Mouse (Mus musculus): Measurements from ENCODE around the gene Lsm14b.

Lsm14b gene

GRCm38 (mm10) chr2:180017632-180018031 is 7.2 kb upstream of the Lsm14b start:
- in situ Hi-C loops (cut with MboI, MseI), result no loop called here

GRCm38 (mm10) chr2:180018573-180018972 is 6.2 kb upstream of the Lsm14b start:
- in situ Hi-C loops (cut with MboI, MseI), result no loop called here

- in situ Hi-C loops (cut with MboI, MseI), result no loop called here
These were observed 4.6 kb upstream of the Lsm14b start for GRCm38 (mm10) chr2:180020091-180020661.

GRCm38 (mm10) chr2:180020919-180021318 is 3.9 kb upstream of the Lsm14b start:
- in situ Hi-C loops (cut with MboI, MseI), result no loop called here

- in situ Hi-C loops (cut with MboI, MseI), result no loop called here
These were observed 2.0 kb upstream of the Lsm14b start for GRCm38 (mm10) chr2:180022751-180023150.

GRCm38 (mm10) chr2:180025135-180025860 is 511 bp downstream of the Lsm14b start:
- in situ Hi-C loops (cut with MboI, MseI), result no loop called here

- in situ Hi-C loops (cut with MboI, MseI), result no loop called here
These were observed 1.0 kb downstream of the Lsm14b start for GRCm38 (mm10) chr2:180025861-180026200.

GRCm38 (mm10) chr2:180027768-180028167 is 3.0 kb downstream of the Lsm14b start:
- in situ Hi-C loops (cut with MboI, MseI), result no loop called here

GRCm38 (mm10) chr2:180031270-180031669 is 6.5 kb downstream of the Lsm14b start:
- in situ Hi-C loops (cut with MboI, MseI), result no loop called here

GRCm38 (mm10) chr2:180032925-180033324 is 8.1 kb downstream of the Lsm14b start:
- in situ Hi-C loops (cut with MboI, MseI), result no loop called here

- in situ Hi-C loops (cut with MboI, MseI), result no loop called here
These were observed 9.2 kb downstream of the Lsm14b start for GRCm38 (mm10) chr2:180033956-180034355.

GRCm38 (mm10) chr2:180034753-180035152 is 10.0 kb downstream of the Lsm14b start:
- in situ Hi-C loops (cut with MboI, MseI), result no loop called here

GRCm38 (mm10) chr2:180040406-180040805 is 15.6 kb downstream of the Lsm14b start:
- in situ Hi-C loops (cut with MboI, MseI), result loop anchor here in 1 of 2 experiments (10.0 kb wide), 1 partner anchor 214 kb away; the partner anchor contains the start of gene Rps21

GRCm38 (mm10) chr2:180041577-180042255 is 16.9 kb downstream of the Lsm14b start:
- in situ Hi-C loops (cut with MboI, MseI), result loop anchor here in 1 of 2 experiments (10.0 kb wide), 1 partner anchor 213 kb away; the partner anchor contains the start of gene Rps21

GRCm38 (mm10) chr2:180042256-180042857 is 17.6 kb downstream of the Lsm14b start, which contains the start of the genes Psma7 and Ss18l1:
Gene Psma7 (minus strand): TSS chr2:180042433.
Gene Ss18l1 (plus strand): TSS chr2:180042509.
- in situ Hi-C loops (cut with MboI, MseI), result loop anchor here in 1 of 2 experiments (10.0 kb wide), 1 partner anchor 212 kb away; the partner anchor contains the start of gene Rps21

GRCm38 (mm10) chr2:180042858-180043515 is 18.2 kb downstream of the Lsm14b start:
- in situ Hi-C loops (cut with MboI, MseI), result loop anchor here in 1 of 2 experiments (10.0 kb wide), 1 partner anchor 212 kb away; the partner anchor contains the start of gene Rps21

GRCm38 (mm10) chr2:180045283-180045682 is 20.5 kb downstream of the Lsm14b start:
- in situ Hi-C loops (cut with MboI, MseI), result loop anchor here (5.0 to 10.0 kb wide), 4 partner anchors 73 to 210 kb away; partner anchors contain the start of gene Rps21 (in 1 of the 2)

GRCm38 (mm10) chr2:180047580-180047979 is 22.8 kb downstream of the Lsm14b start:
- in situ Hi-C loops (cut with MboI, MseI), result loop anchor here (5.0 to 10.0 kb wide), 4 partner anchors 75 to 207 kb away; partner anchors contain the start of gene Rps21 (in 1 of the 2)

GRCm38 (mm10) chr2:180047980-180048635 is 23.3 kb downstream of the Lsm14b start:
- in situ Hi-C loops (cut with MboI, MseI), result loop anchor here (5.0 to 10.0 kb wide), 4 partner anchors 76 to 207 kb away; partner anchors contain the start of gene Rps21 (in 1 of the 2)

GRCm38 (mm10) chr2:180050986-180051385 is 26.2 kb downstream of the Lsm14b start:
- in situ Hi-C loops (cut with MboI, MseI), result no loop called here
